ENCODE assay signal across 19 mouse cellular contexts in the genomic region with DNA sequence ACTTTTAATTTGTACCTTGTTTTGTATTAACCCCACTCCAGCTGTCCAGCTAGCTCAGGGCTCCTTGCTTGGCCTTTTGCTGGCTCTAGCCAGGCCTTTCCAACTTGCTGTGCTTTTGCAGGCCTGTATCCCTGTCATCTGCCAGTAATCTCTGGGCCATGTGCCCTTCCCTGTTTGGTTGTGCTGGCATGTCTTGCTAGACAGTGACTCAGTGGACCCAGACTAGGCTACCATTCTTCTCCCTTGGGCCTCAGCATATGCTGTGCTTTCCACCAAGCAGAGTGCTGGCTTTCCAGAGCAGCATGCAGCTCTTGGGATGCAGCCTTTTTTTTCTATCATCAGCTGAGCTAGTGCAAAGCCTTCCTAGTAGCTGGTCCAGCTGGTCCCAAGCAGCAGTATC. TPM values are rescaled to one million over a fixed set of nuclear protein-coding genes. Genes with fewer than 3 reads are reported as not detected.
DNase-seq lines count a peak whose midpoint lies in the region; TF ChIP-seq lines count a peak whose summit lies in the region.
"Had no signal": no experiment of that assay in that cellular context is flagged by ENCODE, and none has a peak within 500 bp of the region (broad histone marks: within the 10 kb centered on the region; RNA-seq: fewer than 3 reads in every experiment).

No protein-coding gene starts in this region.

- intact Hi-C loops in gastrocnemius, postnatal 14 days (cut with DNase I; ENCODE audit: low total_unique reads) = no loop called here
- intact Hi-C loops in heart, postnatal 25 days (cut with DNase I) = no loop called here

- no peak overlapping the region for H3K4me3 ChIP-seq in layer of hippocampus, adult 2 months
- H3K4me3 ChIP-seq: forebrain, embryonic 10.5 days; hindbrain, embryonic 12.5 days; limb, embryonic 13.5 days had no signal

- TF ChIP-seq CTCF in layer of hippocampus, adult 2 months (conservative IDR thresholded peaks at IDR 0.05) = no peak

- 0 out of 2 replicates have a peak overlapping the region, but pooled peaks have one; percentile 0 for H3K27ac ChIP-seq in layer of hippocampus, adult 2 months
- H3K27ac ChIP-seq: forebrain, embryonic 10.5 days; hindbrain, embryonic 12.5 days; limb, embryonic 13.5 days; liver, embryonic 14.5 days; macrophage; stomach, postnatal 0 days had no signal

- DNase-seq in gastrocnemius, postnatal 14 days = peak; percentile 15
- no peak for DNase-seq in gastrocnemius, adult 18-20 months (ENCODE audit: low spot score)
- DNase-seq in layer of hippocampus, adult 2 months (ENCODE audit: low spot score in 2 of 2) = peak in 1 of 2 experiments; percentile 16
- DNase-seq in layer of hippocampus, adult 9-10 months (ENCODE audit: low spot score) = no peak
- peak; percentile 20 for DNase-seq in cerebellum, adult 9-11 months
- DNase-seq in heart, postnatal 25 days (ENCODE audit: low spot score) = peak; percentile 24
- DNase-seq in right cerebral cortex, adult 18-20 months = no peak
- DNase-seq: adrenal gland, adult 8-10 months; forebrain, postnatal 0 days; gastrocnemius, postnatal 10 days; kidney, adult 2 months; kidney, postnatal 10 days; retina, postnatal 1 day had no signal

RNA-seq across cellular contexts. Expression of a gene that starts 23.8 kb away (rescaled TPM):
- total RNA-seq in gastrocnemius, postnatal 14 days (2021) = 1 to 10 TPM; 4.2 to 5.0 TPM
- total RNA-seq in gastrocnemius, adult 18-20 months (2021) = 1 to 10 TPM; 4.1 to 6.3 TPM
- 10 to 100 TPM; 25.5 to 25.7 TPM for total RNA-seq in layer of hippocampus, adult 2 months (2021)
- 1 to 10 TPM; 5.4 to 5.5 TPM for total RNA-seq in heart, postnatal 25 days (2021)

RNA-seq across cellular contexts. Expression of a gene that starts 26.3 kb away (rescaled TPM):
- total RNA-seq in gastrocnemius, postnatal 14 days (2021) = 10 to 100 TPM; 20.7 to 22.9 TPM
- total RNA-seq in gastrocnemius, adult 18-20 months (2021) = 10 to 100 TPM; 32.1 to 32.5 TPM
- 10 to 100 TPM; 76.7 to 80.3 TPM for total RNA-seq in layer of hippocampus, adult 2 months (2021)
- total RNA-seq in heart, postnatal 25 days (2021) = 10 to 100 TPM; 30.6 to 34.9 TPM

Comparison
In these comparisons a context has a peak if more than half of its experiments do, and no peak if none do; other contexts are left out.
1. DNase-seq: peak in gastrocnemius, postnatal 14 days (single experiment), cerebellum, adult 9-11 months (single experiment) and heart, postnatal 25 days (single experiment); none in gastrocnemius, adult 18-20 months (single experiment), layer of hippocampus, adult 9-10 months (single experiment) and right cerebral cortex, adult 18-20 months (single experiment).